Mouse (Mus musculus): ENCODE data around the gene Pin4. TPM values are rescaled to one million over a fixed set of nuclear protein-coding genes. Genes with fewer than 3 reads are reported as not detected.

The Pin4 gene
- total and polyA plus RNA-seq, 2 experiments from 2014 or later: 5.3 to 50.1 TPM

DNA sequence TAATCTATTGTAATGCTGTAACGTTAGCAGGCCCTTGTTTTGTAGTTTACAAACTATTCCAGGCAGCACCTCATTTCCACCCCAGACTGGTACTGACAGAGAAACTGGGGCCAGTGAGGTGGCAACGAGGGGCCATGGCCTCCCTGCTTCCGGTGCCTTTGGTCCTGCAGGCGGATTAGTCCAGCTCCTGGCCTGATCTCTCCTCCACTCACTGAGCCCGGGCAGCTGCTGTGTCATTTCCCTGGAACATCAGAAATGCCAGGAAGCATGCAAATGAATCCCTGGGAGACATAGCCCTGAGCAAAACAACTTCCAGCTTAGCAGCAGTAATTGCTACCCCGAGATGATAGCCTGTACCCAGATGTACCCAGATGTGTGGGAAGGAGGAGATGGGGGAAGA lies 47.7 kb downstream of the Pin4 start:
- 32% methylated on average over 6 of the region's 6 CpGs for WGBS

DNA sequence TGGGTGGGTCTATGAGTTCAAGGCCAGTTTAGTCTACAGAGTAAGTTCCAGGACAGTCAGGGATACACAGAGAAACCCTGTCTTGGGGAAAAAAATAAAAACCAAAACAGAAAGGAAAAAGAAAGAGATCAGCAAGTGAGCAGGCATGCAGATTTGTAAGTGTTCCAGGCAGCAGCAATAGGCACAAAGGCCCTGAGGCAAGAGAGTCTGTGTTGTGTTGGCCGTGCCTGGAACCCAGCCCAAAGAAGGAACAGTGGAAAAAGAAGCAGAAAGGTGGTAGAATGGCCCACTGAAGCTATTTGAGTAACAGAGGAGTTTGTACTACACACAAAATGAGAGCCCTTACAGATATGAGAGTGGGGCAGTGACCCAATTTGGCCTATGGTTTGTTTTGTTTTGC lies 50.5 kb downstream of the Pin4 start:
- WGBS: 57% methylated on average over 1 of the region's 1 CpGs
- DNase-seq (ENCODE audit: low spot score) (no peak), ATAC-seq (no peak)

More for the DNA sequence above, 47.7 kb downstream of the Pin4 start:
- Histone ChIP-seq H3K4me1 (ENCODE audit: insufficient read depth, low read length) (no peaks in the 10 kb centered on the region), H3K4me2 (ENCODE audit: low read depth, low read length) (no peak overlapping the region), H3K27ac (peak overlapping the region; percentile 26; the same call in 1 of the 2 replicates), H3K36me3 (ENCODE audit: insufficient read depth, low read length) (no peaks in the 10 kb centered on the region), H3K9me3 (ENCODE audit: low read length) (no peaks in the 10 kb centered on the region), H3K9ac (replicated peaks; ENCODE audit: low read length) (no peak overlapping the region), H3K27me3 (ENCODE audit: insufficient read depth, low read length) (no peaks in the 10 kb centered on the region), H3K4me3 (ENCODE audit: low read length) (no peak overlapping the region)
- TF ChIP-seq CTCF (IDR thresholded peaks at IDR 0.05; ENCODE audit: low read depth): no peak
- DNase-seq (ENCODE audit: low spot score) (peak; percentile 24), ATAC-seq (peak; percentile 74)

DNA sequence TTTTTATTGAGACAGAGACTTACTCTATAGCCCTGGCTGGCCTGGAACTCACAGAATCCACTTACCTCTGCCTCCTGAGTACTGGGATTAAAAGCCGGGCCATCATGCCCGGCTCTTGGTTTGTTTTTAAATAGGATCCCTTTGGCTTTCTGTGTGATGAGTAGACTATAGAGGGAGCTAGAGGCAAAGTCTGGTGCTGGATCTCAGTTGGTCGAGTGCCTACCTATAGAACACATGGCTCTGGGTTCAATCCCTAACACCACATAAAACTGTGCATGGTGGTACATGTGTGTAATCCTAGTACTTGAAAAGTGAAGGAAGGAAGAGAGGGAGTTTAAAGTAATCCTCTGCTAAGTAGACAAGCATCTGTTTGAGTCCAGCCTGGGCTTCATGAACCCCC lies 50.9 kb downstream of the Pin4 start:
- 50% methylated on average over 3 of the region's 3 CpGs for WGBS
- Histone ChIP-seq H3K27me3 (ENCODE audit: insufficient read depth, low read length) (no peaks in the 10 kb centered on the region), H3K9me3 (ENCODE audit: low read length) (no peaks in the 10 kb centered on the region), H3K36me3 (ENCODE audit: insufficient read depth, low read length) (no peaks in the 10 kb centered on the region), H3K27ac (no peak overlapping the region), H3K9ac (replicated peaks; ENCODE audit: low read length) (no peak overlapping the region), H3K4me1 (ENCODE audit: insufficient read depth, low read length) (no peaks in the 10 kb centered on the region), H3K4me3 (ENCODE audit: low read length) (no peak overlapping the region), H3K4me2 (ENCODE audit: low read depth, low read length) (no peak overlapping the region)
- ATAC-seq (no peak), DNase-seq (ENCODE audit: low spot score) (no peak)
- no peak for TF ChIP-seq CTCF (IDR thresholded peaks at IDR 0.05; ENCODE audit: low read depth)

More for the DNA sequence above, 50.5 kb downstream of the Pin4 start:
- Histone ChIP-seq H3K36me3 (ENCODE audit: insufficient read depth, low read length) (no peaks in the 10 kb centered on the region), H3K9ac (replicated peaks; ENCODE audit: low read length) (no peak overlapping the region), H3K4me1 (ENCODE audit: insufficient read depth, low read length) (no peaks in the 10 kb centered on the region), H3K4me3 (ENCODE audit: low read length) (no peak overlapping the region), H3K4me2 (ENCODE audit: low read depth, low read length) (no peak overlapping the region), H3K27me3 (ENCODE audit: insufficient read depth, low read length) (no peaks in the 10 kb centered on the region), H3K9me3 (ENCODE audit: low read length) (no peaks in the 10 kb centered on the region), H3K27ac (no peak overlapping the region)
- TF ChIP-seq CTCF (IDR thresholded peaks at IDR 0.05; ENCODE audit: low read depth): no peak

DNA sequence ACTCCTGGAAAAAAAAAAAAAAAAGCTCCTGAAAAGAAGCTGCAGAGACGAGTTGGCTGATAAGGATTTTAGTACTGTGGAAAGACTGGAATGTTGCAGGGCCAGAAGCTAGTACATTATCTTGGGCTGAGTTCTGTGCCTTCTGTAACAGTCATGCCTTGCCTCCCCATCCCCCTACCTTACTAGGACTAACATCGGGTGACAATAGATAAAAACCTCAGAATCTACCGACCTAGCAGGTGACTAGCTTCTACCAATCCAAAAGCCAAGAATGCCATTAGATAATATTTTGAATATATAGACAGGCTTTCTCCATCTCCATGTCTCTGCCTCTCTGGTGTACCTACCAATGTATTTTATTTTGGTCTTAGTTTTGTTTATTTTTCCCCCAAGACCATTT lies 51.7 kb downstream of the Pin4 start:
- Histone ChIP-seq H3K27ac (no peak overlapping the region), H3K4me3 (ENCODE audit: low read length) (no peak overlapping the region), H3K4me1 (ENCODE audit: insufficient read depth, low read length) (no peaks in the 10 kb centered on the region), H3K9ac (replicated peaks; ENCODE audit: low read length) (no peak overlapping the region), H3K4me2 (ENCODE audit: low read depth, low read length) (no peak overlapping the region), H3K9me3 (ENCODE audit: low read length) (no peaks in the 10 kb centered on the region), H3K27me3 (ENCODE audit: insufficient read depth, low read length) (no peaks in the 10 kb centered on the region), H3K36me3 (ENCODE audit: insufficient read depth, low read length) (no peaks in the 10 kb centered on the region)
- TF ChIP-seq CTCF (IDR thresholded peaks at IDR 0.05; ENCODE audit: low read depth): no peak
- WGBS: 85% methylated on average over 3 of the region's 3 CpGs
- DNase-seq (ENCODE audit: low spot score): no peak
- no peak for ATAC-seq

DNA sequence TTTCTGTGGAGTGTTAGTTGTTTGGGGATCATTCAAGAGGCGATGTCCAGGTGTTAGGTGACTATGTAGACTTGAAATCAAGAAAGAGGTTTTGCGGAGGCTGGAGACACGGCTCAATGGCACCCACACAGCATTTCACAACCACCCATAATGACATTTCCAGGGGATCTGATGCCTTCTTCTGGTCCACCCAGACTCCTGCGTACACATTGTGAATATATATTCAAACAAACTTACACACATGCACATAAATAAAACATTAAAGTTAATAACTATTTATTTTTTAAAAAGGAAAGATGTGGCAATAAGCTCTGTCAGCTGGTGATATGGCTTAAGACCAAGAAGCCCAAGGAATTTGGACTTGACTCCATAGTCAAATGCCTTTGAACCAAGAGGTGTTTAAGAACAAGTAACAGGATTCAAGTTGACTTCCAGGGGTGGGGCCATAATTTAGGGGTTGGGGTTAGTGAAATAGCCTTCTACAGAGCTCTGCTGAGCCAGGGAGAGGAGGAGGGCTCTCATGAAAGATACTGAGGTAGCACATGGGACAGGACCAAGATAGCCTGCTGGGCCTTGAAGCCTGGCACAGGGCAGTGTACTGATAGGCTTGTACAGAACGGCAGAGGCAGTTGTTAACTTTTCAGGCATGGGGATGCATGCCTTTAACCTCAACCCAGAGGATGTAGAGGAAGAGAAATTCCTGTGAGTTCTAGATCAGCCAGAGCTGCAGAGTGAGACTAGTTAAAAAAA lies 56.5 kb downstream of the Pin4 start:
- no peak overlapping the region for H3K4me3 ChIP-seq (ENCODE audit: low read length)
- no peaks in the 10 kb centered on the region for H3K36me3 ChIP-seq (ENCODE audit: insufficient read depth, low read length)
- DNase-seq (ENCODE audit: low spot score) (no peak), ATAC-seq (no peak)
- H3K27ac ChIP-seq: no peak overlapping the region
- H3K9me3 ChIP-seq (ENCODE audit: low read length): no peaks in the 10 kb centered on the region
- H3K4me1 ChIP-seq (ENCODE audit: insufficient read depth, low read length): no peaks in the 10 kb centered on the region
- H3K9ac ChIP-seq (replicated peaks; ENCODE audit: low read length): no peak overlapping the region
- no peak for TF ChIP-seq CTCF (IDR thresholded peaks at IDR 0.05; ENCODE audit: low read depth)
- WGBS: 90% methylated on average over 5 of the region's 5 CpGs
- H3K4me2 ChIP-seq (ENCODE audit: low read depth, low read length): no peak overlapping the region
- no peaks in the 10 kb centered on the region for H3K27me3 ChIP-seq (ENCODE audit: insufficient read depth, low read length)

Other genes with a start within 250 kb of the Pin4 start
- 23.7 and 33.8 TPM in 2 replicates for gene Rtl5, start 48.1 kb upstream of the Pin4 start, total RNA-seq (2014; rRNA removed)
- gene Rtl5, start 48.1 kb upstream of the Pin4 start, polyA plus RNA-seq (2015; fragmentation: Nextera tagmentation; extraction: Ambion mirVana): 3.6 and 4.8 TPM in 2 replicates
- 1.8 and 2.1 TPM in 2 replicates for gene Ercc6l, start 37.6 kb downstream of the Pin4 start, total RNA-seq (2014; rRNA removed)
- gene Ercc6l, start 37.6 kb downstream of the Pin4 start, polyA plus RNA-seq (2015; fragmentation: Nextera tagmentation; extraction: Ambion mirVana): 0.90 and 1.3 TPM in 2 replicates
- 649 and 725 TPM in 2 replicates for gene Rps4x, start 69.9 kb downstream of the Pin4 start, total RNA-seq (2014; rRNA removed)
- gene Rps4x, start 69.9 kb downstream of the Pin4 start, polyA plus RNA-seq (2015; fragmentation: Nextera tagmentation; extraction: Ambion mirVana): 376 and 394 TPM in 2 replicates
- 5.4 and 21.2 TPM in 2 replicates for gene Cited1, start 132.7 kb downstream of the Pin4 start, total RNA-seq (2014; rRNA removed)
- 18.2 and 20.5 TPM in 2 replicates for gene Cited1, start 132.7 kb downstream of the Pin4 start, polyA plus RNA-seq (2015; fragmentation: Nextera tagmentation; extraction: Ambion mirVana)

All from hindbrain, postnatal 0 days (tissue).